Mouse (Mus musculus) MEL (cell line): ENCODE results near the gene Maml2. TPM values are rescaled to one million over a fixed set of nuclear protein-coding genes. Genes with fewer than 3 reads are reported as not detected.

Source experiments
- DNase-seq: peaks from one replicate; pipeline ENCODE4 v3.0.0; 2011; ENCODE audit warnings: low read depth, low spot score
- H3K27ac ChIP-seq: 2 replicates; pipeline ENCODE4 v1.5.1; 2012; ENCODE audit warnings: low read depth, mild to moderate bottlenecking, control low read depth, low read length, moderate library complexity; ENCODE audit not compliant: control insufficient read depth
- H3K27me3 ChIP-seq, 2 experiments: fragments of 150-350 bp in 1 of 2; sonication (generic) in 1 of 2; 2 replicates each; pipeline ENCODE4 v1.6.1; 2012; ENCODE audit warnings: low read length in 2 of 2, mild to moderate bottlenecking in 2 of 2, improper control_type of control experiment in 1 of 2, moderate library complexity in 1 of 2; ENCODE audit not compliant: insufficient read depth in 2 of 2, control insufficient read depth in 1 of 2
- H3K36me3 ChIP-seq, 2 experiments: 2 replicates each; pipeline ENCODE4 v1.6.1; 2012 to 2014; ENCODE audit warnings: low read length in 2 of 2, improper control_type of control experiment in 1 of 2, inconsistent platforms in 1 of 2, mild to moderate bottlenecking in 1 of 2; ENCODE audit not compliant: insufficient read depth in 2 of 2, control insufficient read depth in 1 of 2
- H3K4me1 ChIP-seq, 2 experiments: fragments of 150-350 bp in 1 of 2; sonication (generic) in 1 of 2; 2 replicates each; pipeline ENCODE4 v1.6.1; 2012; ENCODE audit warnings: low read length in 2 of 2, improper control_type of control experiment in 1 of 2, mild to moderate bottlenecking in 1 of 2; ENCODE audit not compliant: insufficient read depth in 2 of 2, control insufficient read depth in 1 of 2
- H3K4me3 ChIP-seq, 2 experiments: fragments of 150-350 bp in 1 of 2; sonication (generic) in 1 of 2; 2 replicates each; pipeline ENCODE4 v1.5.1; 2012; ENCODE audit warnings: low read depth in 2 of 2, low read length in 2 of 2, mild to moderate bottlenecking in 2 of 2, moderate library complexity in 2 of 2, control low read depth in 1 of 2, improper control_type of control experiment in 1 of 2; ENCODE audit not compliant: control insufficient read depth in 1 of 2, insufficient read depth in 1 of 2
- H3K79me2 ChIP-seq: 2 replicates; pipeline ENCODE4 v1.6.1; 2012; ENCODE audit warnings: mild to moderate bottlenecking, low read length, moderate library complexity; ENCODE audit not compliant: control insufficient read depth, poor library complexity, insufficient read depth
- H3K9ac ChIP-seq: 2 replicates; pipeline ENCODE4 v1.6.1; 2012; ENCODE audit warnings: low read depth, mild to moderate bottlenecking, control low read depth, low read length, moderate library complexity; ENCODE audit not compliant: control insufficient read depth, poor library complexity, severe bottlenecking
- H3K9me3 ChIP-seq: fragments of 150-350 bp; sonication (generic); replicated peaks from 2 replicates; pipeline ENCODE4 v1.6.1; 2012; ENCODE audit warnings: mild to moderate bottlenecking, low read length, improper control_type of control experiment, moderate library complexity; ENCODE audit not compliant: insufficient read depth
- BHLHE40 ChIP-seq: IDR thresholded peaks from 2 replicates; pipeline ENCODE4 v1.6.1; 2012; ENCODE audit warnings: low read depth, mild to moderate bottlenecking, inconsistent platforms, low read length, improper control_type of control experiment, borderline replicate concordance
- CHD2 ChIP-seq: IDR thresholded peaks from 2 replicates; pipeline ENCODE4 v1.6.1; 2011; ENCODE audit warnings: low read length, improper control_type of control experiment
- E2F4 ChIP-seq: IDR thresholded peaks from 2 replicates; pipeline ENCODE4 v1.6.1; 2011; ENCODE audit warnings: low read depth, low read length, improper control_type of control experiment, borderline replicate concordance
- ETS1 ChIP-seq: IDR thresholded peaks from 2 replicates; pipeline ENCODE4 v1.6.1; 2012; ENCODE audit warnings: low read depth, mild to moderate bottlenecking, inconsistent platforms, low read length, improper control_type of control experiment, moderate library complexity
- GABPA ChIP-seq: IDR thresholded peaks from 2 replicates; pipeline ENCODE4 v1.6.1; 2012; ENCODE audit warnings: low read depth, mild to moderate bottlenecking, inconsistent platforms, low read length, improper control_type of control experiment, moderate library complexity
- MAFK ChIP-seq: IDR thresholded peaks from 2 replicates; pipeline ENCODE4 v1.6.1; 2011; ENCODE audit warnings: low read depth, mild to moderate bottlenecking, low read length, improper control_type of control experiment, borderline replicate concordance
- MYC ChIP-seq: IDR thresholded peaks from 2 replicates; pipeline ENCODE4 v1.6.1; 2011; ENCODE audit warnings: low read depth, mild to moderate bottlenecking, low read length, improper control_type of control experiment, moderate library complexity
- NRF1 ChIP-seq: IDR thresholded peaks from 2 replicates; pipeline ENCODE4 v1.6.1; 2014; ENCODE audit warnings: low read depth, mild to moderate bottlenecking, inconsistent platforms, low read length, improper control_type of control experiment, moderate library complexity; ENCODE audit not compliant: poor library complexity, insufficient read depth, severe bottlenecking
- POLR2A ChIP-seq, 2 experiments: IDR thresholded peaks; 2 replicates each; pipeline ENCODE4 v1.6.1; 2011 to 2012; ENCODE audit warnings: low read length in 2 of 2, mild to moderate bottlenecking in 2 of 2, control low read depth in 1 of 2, improper control_type of control experiment in 1 of 2, low read depth in 1 of 2, moderate library complexity in 1 of 2; ENCODE audit not compliant: control insufficient read depth in 1 of 2, insufficient read depth in 1 of 2, poor library complexity in 1 of 2
- POLR2AphosphoS2 ChIP-seq: IDR thresholded peaks from 2 replicates; pipeline ENCODE4 v1.6.1; 2011; ENCODE audit warnings: low read length, improper control_type of control experiment
- SMC3 ChIP-seq: IDR thresholded peaks from 2 replicates; pipeline ENCODE4 v1.6.1; 2011; ENCODE audit warnings: low read depth, low read length, improper control_type of control experiment
- TBP ChIP-seq: IDR thresholded peaks from 2 replicates; pipeline ENCODE4 v1.8.0; 2011; ENCODE audit warnings: low read depth, low read length, improper control_type of control experiment
- TCF12 ChIP-seq: IDR thresholded peaks from 2 replicates; pipeline ENCODE4 v1.6.1; 2014; ENCODE audit warnings: low read depth, mild to moderate bottlenecking, inconsistent platforms, low read length, improper control_type of control experiment, moderate library complexity
- UBTF ChIP-seq: IDR thresholded peaks from 2 replicates; pipeline ENCODE4 v1.6.1; 2012; ENCODE audit warnings: low read depth, mild to moderate bottlenecking, inconsistent platforms, low read length, improper control_type of control experiment, moderate library complexity, borderline replicate concordance; ENCODE audit not compliant: insufficient read depth
- USF1 ChIP-seq: IDR thresholded peaks from 2 replicates; pipeline ENCODE4 v1.6.1; 2014; ENCODE audit warnings: low read depth, mild to moderate bottlenecking, inconsistent platforms, low read length, improper control_type of control experiment, moderate library complexity
- USF2 ChIP-seq, 2 experiments: IDR thresholded peaks; 2 replicates each; pipeline ENCODE4 v1.6.1; 2011 to 2012; ENCODE audit warnings: improper control_type of control experiment in 2 of 2, low read length in 2 of 2, borderline replicate concordance in 1 of 2, inconsistent platforms in 1 of 2, low read depth in 1 of 2, mild to moderate bottlenecking in 1 of 2; ENCODE audit not compliant: insufficient read depth in 1 of 2
- ZMIZ1 ChIP-seq: IDR thresholded peaks from 2 replicates; pipeline ENCODE4 v1.6.1; 2012; ENCODE audit warnings: low read depth, mild to moderate bottlenecking, inconsistent platforms, low read length, improper control_type of control experiment, moderate library complexity
- polyA plus RNA-seq, 2 experiments: library from polyadenylated mRNA; stranded (reverse) in 1 of 2; unstranded in 1 of 2; fragments of >175 nt in 1 of 2; fragments of >200 nt in 1 of 2; gene quantifications; 2 replicates each; pipeline versions ENCODE4 v1.2.1 to v1.2.4; 2012; ENCODE audit warnings: low replicate concordance in 2 of 2, low read depth in 1 of 2; ENCODE audit not compliant: insufficient read length in 2 of 2, insufficient read depth in 1 of 2, missing spikeins in 1 of 2
- total RNA-seq: library from RNA; depleted of rRNA; stranded (reverse); fragments of 300-350 nt; gene quantifications from 2 replicates; pipeline ENCODE4 v1.2.3, GENCODE M21; 2012

Maml2 gene
- total and polyA plus RNA-seq, 3 experiments, result 0.08 to 0.47 TPM; not detected in 1

GRCm38 (mm10) chr9:13485914-13486313, 188.2 kb downstream of the Maml2 start:
- Histone ChIP-seq H3K4me1 (no peaks in the 10 kb centered on the region), H3K9ac (no peak overlapping the region), H3K27me3 (peaks cover 1 to 3% of the 10 kb centered on the region in 2 experiments; a peak in 2 of 4 replicates), H3K36me3 (no peaks in the 10 kb centered on the region), H3K4me3 (no peak overlapping the region), H3K79me2 (no peaks in the 10 kb centered on the region), H3K27ac (no peak overlapping the region)
- no peak for DNase-seq
- TF ChIP-seq TCF12, result no peak
- TF ChIP-seq SMC3, result no peak
- no peak for TF ChIP-seq ZMIZ1
- no peak for TF ChIP-seq MAFK
- no peak for TF ChIP-seq MYC
- TF ChIP-seq GABPA, result no peak
- no peak for TF ChIP-seq BHLHE40
- no peak for TF ChIP-seq E2F4
- TF ChIP-seq, all 39 proteins: peak for 0
- H3K9me3 ChIP-seq, result no peaks in the 10 kb centered on the region

DNA sequence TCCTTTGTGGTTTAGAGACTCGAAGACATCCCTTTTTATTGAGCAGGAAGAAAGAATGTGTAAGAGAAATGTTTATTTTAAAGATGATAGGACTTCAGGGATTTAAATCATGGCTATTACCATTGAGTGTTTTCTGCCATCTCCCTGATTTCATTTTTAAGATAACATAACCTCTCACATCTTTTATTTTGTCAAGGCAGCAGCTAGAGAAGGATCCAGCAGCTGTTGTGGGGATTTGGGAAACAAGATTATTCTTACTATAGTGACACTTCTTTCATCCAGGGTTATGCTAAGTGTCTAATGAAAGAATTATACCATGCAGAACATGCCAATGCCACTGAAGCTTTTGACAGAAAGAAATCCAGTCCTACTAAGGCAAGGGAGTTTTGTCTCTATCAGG, 193.3 kb downstream of the Maml2 start:
- no peaks in the 10 kb centered on the region for H3K4me1 ChIP-seq
- H3K27ac ChIP-seq, result no peak overlapping the region
- H3K9me3 ChIP-seq, result no peaks in the 10 kb centered on the region
- H3K27me3 ChIP-seq, result peaks cover 3 to 4% of the 10 kb centered on the region in 2 experiments; a peak in 2 of 4 replicates
- DNase-seq, result no peak
- H3K9ac ChIP-seq, result no peak overlapping the region
- no peak for TF ChIP-seq NRF1
- no peak for TF ChIP-seq TCF12
- no peak for TF ChIP-seq TBP
- no peak for TF ChIP-seq USF2 (IDR thresholded peaks at IDR 0.05; ENCODE audit: borderline replicate concordance in 1 of 2, insufficient read depth in 1 of 2, low read depth in 1 of 2, low read length in 2 of 2)
- no peak for TF ChIP-seq GABPA
- no peak overlapping the region for H3K4me3 ChIP-seq
- H3K79me2 ChIP-seq, result no peaks in the 10 kb centered on the region
- H3K36me3 ChIP-seq, result no peaks in the 10 kb centered on the region

GRCm38 (mm10) chr9:13491854-13492620, 194.3 kb downstream of the Maml2 start:
- TF ChIP-seq SMC3 (no peak), ETS1 (no peak), POLR2AphosphoS2 (no peak), ZMIZ1 (no peak), USF2 (IDR thresholded peaks at IDR 0.05; ENCODE audit: borderline replicate concordance in 1 of 2, insufficient read depth in 1 of 2, low read depth in 1 of 2, low read length in 2 of 2) (no peak), POLR2A (IDR thresholded peaks at IDR 0.05; ENCODE audit: control insufficient read depth in 1 of 2, insufficient read depth in 1 of 2, low read depth in 1 of 2, low read length in 2 of 2, poor library complexity in 1 of 2) (no peak), TCF12 (no peak), UBTF (no peak), USF1 (no peak), CHD2 (no peak)
- no peak overlapping the region for H3K27ac ChIP-seq
- no peak for DNase-seq
- H3K9ac ChIP-seq, result no peak overlapping the region
- no peaks in the 10 kb centered on the region for H3K4me1 ChIP-seq
- H3K9me3 ChIP-seq, result no peaks in the 10 kb centered on the region
- H3K36me3 ChIP-seq, result no peaks in the 10 kb centered on the region
- H3K79me2 ChIP-seq, result no peaks in the 10 kb centered on the region
- peaks cover 3 to 4% of the 10 kb centered on the region in 2 experiments; a peak in 2 of 4 replicates for H3K27me3 ChIP-seq
- no peak overlapping the region for H3K4me3 ChIP-seq
